Mouse (Mus musculus): ENCODE measurements at regions not wholly inside any gene's neighbourhood (a gene's known extent, or its start where the extent isn't known, plus 50 kb on each side); places are given as distances from the start of the nearest gene placed in this dataset.

GRCm38 (mm10) chr14:105019971-105020370, 157.2 kb downstream of the Rbm26 start:
- TF ChIP-seq EP300 (IDR thresholded peaks at IDR 0.05; ENCODE audit: insufficient read depth, low read depth, low read length) (no peak), POLR2A (IDR thresholded peaks at IDR 0.05; ENCODE audit: insufficient read depth, low read length) (no peak)
